Mouse (Mus musculus) kidney, postnatal 0 days (tissue): Measurements from ENCODE around the gene Syne3. TPM values are rescaled to one million over a fixed set of nuclear protein-coding genes. Genes with fewer than 3 reads are reported as not detected.
A peak's percentile ranks its signal among the peaks of the same experiment; 100 is the strongest.

Source experiments
- ATAC-seq: fragments of 200-750 bp; cut with Nextera tagmentation; replicated peaks from 2 replicates; pipeline ENCODE4 v1.8.0; 2017; ENCODE audit warnings: low read depth, moderate number of reproducible peaks, moderate TSS enrichment, moderate library complexity; ENCODE audit not compliant: low FRiP score
- DNase-seq: peaks from one replicate; pipeline ENCODE4 v3.0.0-alpha.2; 2016; ENCODE audit warnings: low spot score
- H3K27ac ChIP-seq: fragments of 300-500 bp; sonication (generic); 2 replicates; pipeline ENCODE4 v1.5.1; 2014; ENCODE audit warnings: mild to moderate bottlenecking
- H3K27me3 ChIP-seq: fragments of 300-500 bp; sonication (generic); 2 replicates; pipeline ENCODE4 v1.6.1; 2014; ENCODE audit warnings: low read length, mixed read lengths; ENCODE audit not compliant: insufficient read depth
- H3K36me3 ChIP-seq: fragments of 300-500 bp; sonication (generic); 2 replicates; pipeline ENCODE4 v1.6.1; 2014; ENCODE audit warnings: low read length, mixed read lengths; ENCODE audit not compliant: insufficient read depth
- H3K4me1 ChIP-seq: fragments of 300-500 bp; sonication (generic); replicated peaks from 2 replicates; pipeline ENCODE4 v1.6.1; 2014; ENCODE audit warnings: antibody characterized with exemption, low read length, mixed read lengths; ENCODE audit not compliant: insufficient read depth
- H3K4me2 ChIP-seq: fragments of 300-500 bp; sonication (generic); 2 replicates; pipeline ENCODE4 v1.6.1; 2014; ENCODE audit warnings: mild to moderate bottlenecking, low read length, moderate library complexity, mixed read lengths
- H3K4me3 ChIP-seq: fragments of 300-500 bp; sonication (generic); replicated peaks from 2 replicates; pipeline ENCODE4 v1.5.1; 2014; ENCODE audit warnings: low read depth, low read length
- H3K9ac ChIP-seq: fragments of 300-500 bp; sonication (generic); 2 replicates; pipeline ENCODE4 v1.6.1; 2014; ENCODE audit warnings: low read depth, low read length
- H3K9me3 ChIP-seq: fragments of 300-500 bp; sonication (generic); replicated peaks from 2 replicates; pipeline ENCODE4 v1.6.1; 2016; ENCODE audit warnings: low read length, inconsistent platforms, mixed read lengths
- CTCF ChIP-seq: IDR thresholded peaks from 2 replicates; pipeline ENCODE4 v1.5.1; 2016; ENCODE audit warnings: antibody characterized with exemption, low read depth, mild to moderate bottlenecking, moderate library complexity
- WGBS: fragments of 180-500 bp; shearing (Covaris S2); extraction: QIAGEN DNeasy Blood & Tissue Kit; methylation state at CpG from one replicate; pipeline ENCODE4 v1.1.7; 2014; 5-methylcytosine and 5-hydroxymethylcytosine counted together
- polyA plus RNA-seq: library from polyadenylated mRNA; unstranded; fragments of >200 nt; fragmentation: Nextera tagmentation; extraction: Ambion mirVana; gene quantifications from 2 replicates; pipeline ENCODE4 v1.2.1, GENCODE M21; 2015

Syne3 gene
- polyA plus RNA-seq, 1 experiment from 2014 or later: 1.0 TPM

DNA sequence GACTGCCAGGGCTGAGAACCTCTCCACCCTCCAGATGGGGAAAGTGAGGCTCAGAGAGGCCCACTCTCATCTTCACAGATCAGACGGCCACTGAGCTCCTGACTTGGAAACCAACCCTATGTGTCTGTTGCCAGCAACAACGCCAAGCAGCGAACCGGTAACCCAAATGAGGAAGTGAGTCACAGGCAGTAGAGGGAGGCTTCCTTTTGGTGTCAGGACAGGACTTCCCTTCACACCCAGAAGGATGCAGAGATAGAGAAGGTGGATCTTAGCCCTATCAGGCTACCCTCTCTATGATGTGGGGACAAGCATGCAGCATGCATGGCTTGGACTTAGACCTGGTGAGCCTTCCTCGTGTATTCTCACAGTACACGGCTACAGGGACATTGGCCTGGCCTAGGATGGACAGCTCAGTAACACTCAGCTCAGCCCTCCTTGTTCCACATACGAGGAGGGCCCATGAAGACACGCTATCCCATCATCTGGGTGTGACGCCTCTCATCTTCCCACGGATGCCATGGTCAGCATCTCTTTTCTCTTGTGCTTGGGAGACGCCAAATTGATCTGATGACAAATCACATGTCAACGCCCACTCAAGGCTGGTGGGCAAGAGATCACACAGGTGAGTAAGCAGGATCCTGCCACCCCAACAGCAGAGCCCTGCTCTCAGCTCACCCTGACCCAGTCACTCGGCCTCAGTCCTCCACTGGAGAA, 18.7 kb downstream of the Syne3 start:
- H3K4me2 ChIP-seq: no peak overlapping the region
- H3K9ac ChIP-seq: no peak overlapping the region
- no peaks in the 10 kb centered on the region for H3K9me3 ChIP-seq
- DNase-seq (no peak), ATAC-seq (no peak)
- no peak for TF ChIP-seq CTCF
- H3K4me1 ChIP-seq: no peaks in the 10 kb centered on the region
- whole genome bisulfite sequencing: 75% methylated on average over 13 of the region's 13 CpGs
- H3K27me3 ChIP-seq: no peaks in the 10 kb centered on the region
- no peak overlapping the region for H3K27ac ChIP-seq
- no peaks in the 10 kb centered on the region for H3K36me3 ChIP-seq
- H3K4me3 ChIP-seq: no peak overlapping the region

DNA sequence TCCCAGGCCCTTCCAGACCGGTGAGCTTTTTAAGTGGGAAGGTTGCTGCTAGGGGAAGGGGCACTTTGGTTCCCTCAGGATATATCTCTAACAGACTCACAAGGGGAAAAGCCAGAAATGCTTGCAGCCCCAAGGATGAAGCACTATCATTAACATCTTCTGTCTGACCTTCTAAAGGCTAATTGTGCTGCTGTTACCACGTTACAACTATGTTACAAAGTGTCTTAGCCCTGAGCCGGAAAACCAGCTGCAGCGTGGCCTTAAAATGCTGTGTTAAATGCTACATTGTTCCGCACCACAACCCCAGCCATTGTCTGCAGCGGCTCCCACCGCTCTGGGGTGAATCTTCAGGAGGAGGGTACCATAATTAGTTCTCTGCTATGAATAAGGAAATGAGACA, 21.7 kb downstream of the Syne3 start:
- Histone ChIP-seq H3K27me3 (no peaks in the 10 kb centered on the region), H3K9me3 (no peaks in the 10 kb centered on the region), H3K4me1 (0 out of 2 replicates have a peak, but pooled peaks cover 6% of the 10 kb centered on the region), H3K27ac (no peak overlapping the region), H3K36me3 (no peaks in the 10 kb centered on the region), H3K4me3 (no peak overlapping the region), H3K4me2 (no peak overlapping the region), H3K9ac (no peak overlapping the region)
- no peak for DNase-seq
- no peak for ATAC-seq
- TF ChIP-seq CTCF: no peak
- WGBS: 70% methylated on average over 7 of the region's 7 CpGs

DNA sequence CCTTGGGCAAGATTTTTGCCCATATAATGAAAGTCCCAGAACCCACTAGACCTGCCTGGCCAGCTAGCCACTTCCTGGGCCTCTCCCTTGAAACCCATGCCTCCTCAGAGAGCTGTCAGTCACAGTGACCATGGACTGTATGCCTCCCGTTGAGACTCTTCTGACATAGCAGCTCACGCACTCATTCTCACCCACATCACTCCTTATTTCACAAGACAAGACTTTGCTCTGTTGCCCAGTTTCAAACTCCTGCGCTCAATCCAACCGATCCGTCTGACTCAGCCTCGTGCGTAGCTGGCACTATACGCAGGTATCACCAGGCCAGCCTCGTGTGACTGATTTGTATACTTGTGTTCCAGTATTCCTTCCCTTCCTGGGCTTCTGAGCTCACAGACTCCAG, 22.8 kb downstream of the Syne3 start:
- DNase-seq (no peak), ATAC-seq (no peak)
- 92% methylated on average over 9 of the region's 9 CpGs for WGBS
- no peak overlapping the region for H3K4me3 ChIP-seq
- no peaks in the 10 kb centered on the region for H3K27me3 ChIP-seq
- no peak overlapping the region for H3K4me2 ChIP-seq
- H3K4me1 ChIP-seq: 0 out of 2 replicates have a peak, but pooled peaks cover 7% of the 10 kb centered on the region
- H3K9ac ChIP-seq: no peak overlapping the region
- no peak for TF ChIP-seq CTCF
- H3K36me3 ChIP-seq: no peaks in the 10 kb centered on the region
- H3K9me3 ChIP-seq: no peaks in the 10 kb centered on the region
- no peak overlapping the region for H3K27ac ChIP-seq

DNA sequence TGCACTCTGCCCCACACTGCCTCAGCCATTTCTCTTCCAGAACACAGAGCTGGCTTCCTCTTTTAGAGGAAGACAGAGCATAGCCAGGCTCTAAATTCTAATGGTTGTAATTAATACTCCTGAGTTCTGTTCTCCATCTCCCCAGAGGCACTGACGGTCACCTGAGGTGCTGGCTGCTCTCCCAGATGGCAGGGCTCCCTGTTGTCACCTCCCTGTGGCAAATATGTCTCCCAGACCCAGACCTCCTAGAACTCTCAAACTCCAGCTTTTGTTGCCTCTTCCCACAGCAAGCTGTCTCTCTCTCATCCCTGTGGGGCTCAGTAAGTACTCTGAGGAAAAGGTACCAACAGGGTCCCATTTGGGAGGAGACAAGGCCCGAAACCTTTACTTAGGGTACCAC, 23.6 kb downstream of the Syne3 start:
- DNase-seq: no peak
- TF ChIP-seq CTCF: no peak
- ATAC-seq: no peak
- Histone ChIP-seq H3K4me3 (no peak overlapping the region), H3K4me1 (0 out of 2 replicates have a peak, but pooled peaks cover 7% of the 10 kb centered on the region), H3K9ac (no peak overlapping the region), H3K9me3 (no peaks in the 10 kb centered on the region), H3K27me3 (no peaks in the 10 kb centered on the region), H3K36me3 (no peaks in the 10 kb centered on the region), H3K4me2 (no peak overlapping the region), H3K27ac (no peak overlapping the region)
- WGBS: 89% methylated on average over 2 of the region's 2 CpGs

GRCm38 (mm10) chr12:104985088-104985487, 24.5 kb downstream of the Syne3 start:
- ATAC-seq: no peak
- Histone ChIP-seq H3K9me3 (no peaks in the 10 kb centered on the region), H3K27me3 (no peaks in the 10 kb centered on the region), H3K27ac (no peak overlapping the region), H3K4me1 (0 out of 2 replicates have a peak, but pooled peaks cover 7% of the 10 kb centered on the region), H3K36me3 (no peaks in the 10 kb centered on the region), H3K4me2 (no peak overlapping the region), H3K9ac (no peak overlapping the region), H3K4me3 (no peak overlapping the region)
- peak; percentile 49 for TF ChIP-seq CTCF
- WGBS: 85% methylated on average over 5 of the region's 5 CpGs
- DNase-seq: no peak

- Histone ChIP-seq H3K4me2 (no peak overlapping the region), H3K27me3 (no peaks in the 10 kb centered on the region), H3K27ac (peak overlapping the region; percentile 66), H3K9me3 (no peaks in the 10 kb centered on the region), H3K4me1 (0 out of 2 replicates have a peak, but pooled peaks cover 7% of the 10 kb centered on the region), H3K9ac (no peak overlapping the region), H3K36me3 (no peaks in the 10 kb centered on the region), H3K4me3 (no peak overlapping the region)
- 29% methylated on average over 7 of the region's 7 CpGs for WGBS
- peak; percentile 86 for DNase-seq
- ATAC-seq: peak; percentile 68
- no peak for TF ChIP-seq CTCF
Measured at GRCm38 (mm10) chr12:104983476-104983875, 26.1 kb downstream of the Syne3 start.
